Mouse (Mus musculus) midbrain, embryonic 11.5 days (tissue): Measurements from ENCODE around the gene Rab3ip. TPM values are rescaled to one million over a fixed set of nuclear protein-coding genes. Genes with fewer than 3 reads are reported as not detected.
A peak's percentile ranks its signal among the peaks of the same experiment; 100 is the strongest.

Source experiments
- ATAC-seq: fragments of 200-750 bp; cut with Nextera tagmentation; 2 replicates; pipeline ENCODE4 v1.8.0; 2017; ENCODE audit warnings: moderate TSS enrichment, moderate library complexity; ENCODE audit not compliant: low FRiP score
- DNase-seq: peaks from one replicate; pipeline ENCODE4 v3.0.0; 2015; ENCODE audit warnings: low spot score; ENCODE audit errors: missing footprints
- H3K27ac ChIP-seq: fragments of 300-500 bp; sonication (generic); 2 replicates; pipeline ENCODE4 v1.5.1; 2014; ENCODE audit warnings: low read depth, low read length
- H3K27me3 ChIP-seq: fragments of 300-500 bp; sonication (generic); 2 replicates; pipeline ENCODE4 v1.6.1; 2014; ENCODE audit warnings: mild to moderate bottlenecking, low read length, moderate library complexity, mixed read lengths; ENCODE audit not compliant: control insufficient read depth, insufficient read depth
- H3K36me3 ChIP-seq: fragments of 300-500 bp; sonication (generic); 2 replicates; pipeline ENCODE4 v1.6.1; 2014; ENCODE audit warnings: mild to moderate bottlenecking, low read length, moderate library complexity, mixed read lengths; ENCODE audit not compliant: control insufficient read depth, insufficient read depth
- H3K4me1 ChIP-seq: fragments of 300-500 bp; sonication (generic); 2 replicates; pipeline ENCODE4 v1.6.1; 2014; ENCODE audit warnings: low read length; ENCODE audit not compliant: control insufficient read depth, insufficient read depth
- H3K4me2 ChIP-seq: fragments of 300-500 bp; sonication (generic); 2 replicates; pipeline ENCODE4 v1.6.1; 2014; ENCODE audit warnings: mild to moderate bottlenecking, moderate library complexity
- H3K4me3 ChIP-seq: fragments of 300-500 bp; sonication (generic); 2 replicates; pipeline ENCODE4 v1.5.1; 2014; ENCODE audit warnings: low read depth, low read length
- H3K9ac ChIP-seq: fragments of 300-500 bp; sonication (generic); 2 replicates; pipeline ENCODE4 v1.6.1; 2014; ENCODE audit warnings: low read length
- H3K9me3 ChIP-seq: fragments of 300-500 bp; sonication (generic); 2 replicates; pipeline ENCODE4 v1.6.1; 2016; ENCODE audit warnings: low read length; ENCODE audit not compliant: control insufficient read depth
- WGBS: fragments of 180-500 bp; shearing (Covaris S2); extraction: QIAGEN DNeasy Blood & Tissue Kit; methylation state at CpG from one replicate; pipeline ENCODE4 v1.1.7; 2014; 5-methylcytosine and 5-hydroxymethylcytosine counted together
- polyA plus RNA-seq: library from polyadenylated mRNA; unstranded; fragments of >200 nt; fragmentation: Nextera tagmentation; extraction: Ambion mirVana; gene quantifications from 2 replicates; pipeline ENCODE4 v1.2.1, GENCODE M21; 2014

Rab3ip gene
- polyA plus RNA-seq, 1 experiment from 2014 or later = 41.1 TPM

DNA sequence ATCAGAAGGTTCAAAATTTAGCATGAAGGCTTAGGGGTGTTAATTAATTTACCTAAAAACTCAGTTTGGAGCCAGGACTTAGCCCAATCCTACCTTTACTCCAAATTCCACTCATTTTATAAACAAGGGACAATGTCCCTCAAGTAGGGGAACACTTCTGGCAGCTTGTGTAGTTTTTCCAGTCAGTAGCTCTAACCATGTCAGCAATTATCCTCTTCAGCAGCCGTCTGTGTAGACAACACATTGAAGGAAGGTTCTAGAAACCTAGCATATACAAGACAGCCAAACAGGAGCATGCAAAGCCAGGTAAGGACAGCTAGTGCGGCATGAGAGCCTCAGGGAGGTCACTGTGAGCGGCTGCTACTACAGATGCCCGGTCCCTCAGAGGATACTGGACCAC is 14.0 kb upstream of the Rab3ip start:
- no peak overlapping the region for H3K4me2 ChIP-seq
- no peak overlapping the region for H3K27ac ChIP-seq
- no peaks in the 10 kb centered on the region for H3K9me3 ChIP-seq
- no peaks in the 10 kb centered on the region for H3K27me3 ChIP-seq
- WGBS = 83% methylated on average over 4 of the region's 4 CpGs
- H3K4me1 ChIP-seq = no peaks in the 10 kb centered on the region
- no peak for DNase-seq
- ATAC-seq = no peak
- no peaks in the 10 kb centered on the region for H3K36me3 ChIP-seq
- H3K4me3 ChIP-seq = no peak overlapping the region
- H3K9ac ChIP-seq = no peak overlapping the region

DNA sequence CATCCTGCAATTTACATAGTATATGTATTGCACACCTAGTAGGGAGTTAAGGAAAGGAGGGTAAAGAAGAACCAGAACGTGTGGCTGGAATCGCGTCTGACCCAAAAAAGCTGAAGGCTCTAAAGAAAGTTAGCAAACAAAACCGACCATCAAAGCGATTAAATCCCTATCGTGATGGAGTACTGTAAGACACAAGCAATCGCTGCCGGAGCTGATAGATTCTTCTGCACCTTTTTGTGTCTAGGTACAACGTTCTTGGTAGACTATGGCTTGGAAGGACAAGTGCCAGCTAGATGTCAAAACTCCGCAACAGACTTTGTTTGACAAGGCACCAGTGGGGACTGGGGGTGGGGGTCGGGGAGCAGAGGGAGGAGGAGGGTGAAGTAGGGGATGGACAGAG is 13.5 kb upstream of the Rab3ip start:
- Histone ChIP-seq H3K4me3 (no peak overlapping the region), H3K27ac (no peak overlapping the region), H3K4me1 (no peaks in the 10 kb centered on the region), H3K27me3 (no peaks in the 10 kb centered on the region), H3K36me3 (no peaks in the 10 kb centered on the region), H3K9ac (no peak overlapping the region), H3K4me2 (no peak overlapping the region), H3K9me3 (no peaks in the 10 kb centered on the region)
- WGBS = 83% methylated on average over 11 of the region's 11 CpGs
- ATAC-seq (no peak), DNase-seq (no peak)

DNA sequence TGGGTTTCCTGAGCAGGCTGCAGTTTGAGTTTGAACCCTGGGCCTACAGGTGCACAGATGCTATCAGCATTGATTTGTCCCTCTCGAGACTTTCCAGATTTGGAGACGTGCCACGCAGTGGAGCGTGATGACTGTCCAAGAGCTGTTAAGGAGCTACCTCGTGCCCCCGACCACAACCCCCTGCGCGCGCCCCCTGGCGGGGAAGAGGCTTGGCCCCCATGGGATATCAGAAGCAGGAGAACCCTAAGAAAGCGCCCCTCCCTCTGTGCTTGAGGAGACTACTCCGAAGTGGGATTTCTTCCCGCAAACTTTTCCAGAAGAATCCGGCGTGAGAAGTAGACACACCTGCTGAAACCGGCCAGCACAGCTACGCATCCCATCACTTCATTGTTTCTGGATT is 12.2 kb upstream of the Rab3ip start:
- Histone ChIP-seq H3K27ac (no peak overlapping the region), H3K4me3 (no peak overlapping the region), H3K9ac (no peak overlapping the region), H3K36me3 (no peaks in the 10 kb centered on the region), H3K4me2 (no peak overlapping the region), H3K4me1 (no peaks in the 10 kb centered on the region), H3K9me3 (no peaks in the 10 kb centered on the region), H3K27me3 (no peaks in the 10 kb centered on the region)
- ATAC-seq (no peak), DNase-seq (no peak)
- 50% methylated on average over 17 of the region's 17 CpGs for WGBS

DNA sequence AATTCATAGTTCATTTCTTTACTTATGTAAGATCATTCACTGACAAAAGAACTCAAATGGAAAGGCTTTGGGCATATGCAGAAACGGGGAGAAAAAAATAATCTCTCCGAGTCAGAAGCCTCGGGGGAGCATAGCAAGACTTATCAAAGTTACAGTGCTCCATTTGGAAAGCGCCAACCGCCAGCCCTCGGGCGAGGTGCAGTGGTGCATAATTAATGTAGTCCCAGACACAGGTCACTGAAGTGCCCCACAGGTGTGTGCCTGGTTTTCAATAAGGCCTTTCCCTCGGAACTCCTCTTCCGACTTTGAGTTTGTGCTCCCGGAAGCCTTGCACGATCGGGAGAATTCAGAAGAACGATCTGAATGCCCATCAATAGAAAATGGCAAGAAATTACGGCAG is 11.6 kb upstream of the Rab3ip start:
- Histone ChIP-seq H3K9ac (no peak overlapping the region), H3K9me3 (no peaks in the 10 kb centered on the region), H3K4me2 (no peak overlapping the region), H3K4me3 (no peak overlapping the region), H3K27me3 (no peaks in the 10 kb centered on the region), H3K27ac (no peak overlapping the region), H3K4me1 (no peaks in the 10 kb centered on the region), H3K36me3 (no peaks in the 10 kb centered on the region)
- DNase-seq (no peak), ATAC-seq (no peak)
- WGBS = 83% methylated on average over 14 of the region's 14 CpGs

DNA sequence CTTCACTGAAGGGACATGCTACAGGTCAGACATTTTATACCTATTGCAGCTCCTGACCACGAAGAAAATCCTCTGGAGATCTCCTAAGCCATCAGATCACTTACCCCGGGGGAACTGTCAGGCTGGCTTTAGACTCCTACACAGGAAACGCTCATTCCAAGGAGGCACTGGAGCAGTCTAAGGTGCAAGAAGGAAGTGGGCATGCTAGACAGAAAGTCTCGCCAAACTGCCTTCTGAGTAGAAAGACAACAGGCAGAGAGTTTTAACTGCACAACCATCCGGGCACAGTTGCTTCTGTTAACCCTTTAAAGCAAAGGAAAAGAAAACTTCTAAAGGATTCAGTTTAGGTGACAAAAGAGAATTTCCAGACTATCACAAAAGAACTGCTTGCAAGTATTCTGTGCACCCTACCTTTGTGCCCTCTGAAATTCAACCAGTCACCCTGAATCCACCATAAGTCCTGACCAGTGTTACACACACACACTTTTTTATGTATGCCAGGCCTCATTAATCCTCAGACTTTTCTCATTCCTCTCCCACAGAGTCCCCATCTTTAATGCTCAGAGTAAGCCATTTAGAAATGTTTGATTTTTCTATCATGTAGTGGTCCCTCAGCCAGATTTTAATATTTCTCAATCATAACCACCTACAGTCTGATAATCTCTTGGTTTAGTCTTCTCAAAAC is 7.4 kb upstream of the Rab3ip start:
- Histone ChIP-seq H3K9ac (no peak overlapping the region), H3K4me3 (no peak overlapping the region), H3K36me3 (no peaks in the 10 kb centered on the region), H3K4me2 (no peak overlapping the region), H3K4me1 (no peaks in the 10 kb centered on the region), H3K27ac (no peak overlapping the region), H3K9me3 (no peaks in the 10 kb centered on the region), H3K27me3 (no peaks in the 10 kb centered on the region)
- no peak for ATAC-seq
- no peak for DNase-seq
- 68% methylated on average over 5 of the region's 5 CpGs for WGBS

DNA sequence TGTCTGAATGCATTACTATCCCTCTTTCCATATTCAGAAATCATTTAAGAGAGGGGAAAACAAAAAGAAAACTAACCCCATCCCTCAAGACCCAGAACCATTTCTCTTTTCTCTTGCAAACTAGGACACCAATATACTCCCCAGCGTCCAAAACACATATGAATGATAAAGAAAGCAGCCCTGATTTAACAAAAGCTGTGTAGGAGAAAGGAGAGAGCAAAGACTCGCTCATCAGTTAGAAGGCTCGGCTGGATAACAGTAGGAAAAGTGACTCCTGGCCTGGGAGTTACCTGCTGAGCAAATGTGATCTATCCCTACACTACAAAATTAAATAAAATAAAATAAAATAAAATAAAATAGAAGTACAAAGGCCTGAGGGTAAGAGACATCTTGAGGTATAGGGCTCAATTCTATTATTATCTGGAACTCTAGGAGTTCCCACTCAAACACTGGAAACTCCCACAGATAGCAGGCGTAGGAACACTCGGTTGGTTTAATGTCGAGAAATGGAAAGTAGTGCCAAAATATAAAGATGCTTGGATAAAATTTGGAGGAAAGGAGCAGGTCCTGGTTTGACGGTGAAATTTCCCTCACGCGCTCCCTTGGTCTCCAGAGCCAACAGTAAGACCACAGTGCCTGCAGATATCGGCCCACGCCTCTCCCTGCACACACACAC is 6.1 kb upstream of the Rab3ip start:
- H3K9ac ChIP-seq = no peak overlapping the region
- no peak for DNase-seq
- H3K4me2 ChIP-seq = no peak overlapping the region
- no peaks in the 10 kb centered on the region for H3K27me3 ChIP-seq
- no peaks in the 10 kb centered on the region for H3K9me3 ChIP-seq
- H3K36me3 ChIP-seq = no peaks in the 10 kb centered on the region
- H3K4me1 ChIP-seq = no peaks in the 10 kb centered on the region
- no peak overlapping the region for H3K27ac ChIP-seq
- WGBS = 90% methylated on average over 11 of the region's 11 CpGs
- no peak for ATAC-seq
- no peak overlapping the region for H3K4me3 ChIP-seq

DNA sequence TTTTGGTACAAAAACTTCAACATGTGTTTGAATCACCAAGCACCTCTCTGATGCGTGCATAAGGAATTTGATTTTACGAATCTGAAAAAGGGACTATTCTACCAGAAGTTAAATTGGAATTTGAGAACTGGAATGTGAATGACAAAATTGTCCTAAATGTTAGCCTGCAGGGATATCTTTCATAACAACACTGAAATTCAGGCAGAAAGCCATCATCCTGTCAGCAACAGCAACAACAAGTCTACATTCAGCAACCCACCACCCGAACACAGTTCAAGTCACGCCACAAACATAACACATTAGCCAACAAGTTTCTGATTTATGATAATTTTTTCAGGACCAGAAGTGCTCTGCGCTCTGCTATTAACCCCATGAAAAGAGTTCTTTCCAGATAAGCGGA is 4.6 kb upstream of the Rab3ip start:
- no peak for ATAC-seq
- WGBS = 95% methylated on average over 6 of the region's 6 CpGs
- H3K27me3 ChIP-seq = no peaks in the 10 kb centered on the region

DNA sequence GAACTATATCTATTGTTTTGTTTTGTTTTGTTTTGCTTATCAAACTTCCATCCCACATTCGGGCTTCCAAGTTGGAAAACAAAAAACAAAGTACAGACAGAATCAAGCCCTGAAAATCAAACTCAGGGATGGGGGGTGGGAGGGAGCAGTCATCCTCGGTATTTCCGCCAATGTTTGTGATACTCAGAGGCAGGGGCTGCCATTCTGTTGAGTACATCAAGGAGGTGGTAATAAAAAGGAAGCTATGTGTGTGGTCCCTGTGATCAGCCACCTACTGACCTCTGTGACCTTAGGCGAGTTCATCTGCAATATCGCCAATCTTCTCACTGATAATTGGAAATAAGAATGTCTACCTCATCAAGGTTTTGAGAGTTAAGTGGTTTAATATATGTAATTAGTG is 317 bp upstream of the Rab3ip start:
- 32% methylated on average over 5 of the region's 5 CpGs for WGBS
- no peaks in the 10 kb centered on the region for H3K9me3 ChIP-seq
- DNase-seq = no peak
- peak overlapping the region; percentile 89 for H3K4me3 ChIP-seq
- no peak overlapping the region for H3K27ac ChIP-seq
- H3K27me3 ChIP-seq = no peaks in the 10 kb centered on the region
- no peaks in the 10 kb centered on the region for H3K36me3 ChIP-seq
- ATAC-seq = 0 out of 2 replicates have a peak, but pooled peaks have one; percentile 5
- H3K9ac ChIP-seq = no peak overlapping the region
- H3K4me2 ChIP-seq = peak overlapping the region; percentile 38
- H3K4me1 ChIP-seq = peaks cover 11% of the 10 kb centered on the region; the same call in 1 of the 2 replicates

More for the DNA sequence above, 4.6 kb upstream of the Rab3ip start:
- no peak for DNase-seq
- Histone ChIP-seq H3K36me3 (no peaks in the 10 kb centered on the region), H3K4me3 (no peak overlapping the region), H3K4me1 (no peaks in the 10 kb centered on the region; the same call in 1 of the 2 replicates), H3K9ac (no peak overlapping the region), H3K9me3 (no peaks in the 10 kb centered on the region), H3K4me2 (no peak overlapping the region), H3K27ac (no peak overlapping the region)
